Mouse (Mus musculus) thymus, adult 2 months (tissue): ENCODE measurements around the gene Fcho2.

Experiments
- CTCF ChIP-seq: fragments of 200-500 bp; IDR thresholded peaks from 2 replicates; pipeline ENCODE4 v1.5.1; 2012; ENCODE audit warnings: mild to moderate bottlenecking, control low read depth, low read length, moderate library complexity, borderline replicate concordance; ENCODE audit not compliant: control insufficient read depth, poor library complexity, insufficient read depth; ENCODE audit errors: extremely low read depth
- POLR2A ChIP-seq: fragments of 200-500 bp; IDR thresholded peaks from 2 replicates; pipeline ENCODE4 v1.6.1; 2012; ENCODE audit warnings: mild to moderate bottlenecking, low read length, control low read depth, moderate library complexity; ENCODE audit not compliant: control insufficient read depth, poor library complexity, insufficient read depth; ENCODE audit errors: extremely low read depth

DNA sequence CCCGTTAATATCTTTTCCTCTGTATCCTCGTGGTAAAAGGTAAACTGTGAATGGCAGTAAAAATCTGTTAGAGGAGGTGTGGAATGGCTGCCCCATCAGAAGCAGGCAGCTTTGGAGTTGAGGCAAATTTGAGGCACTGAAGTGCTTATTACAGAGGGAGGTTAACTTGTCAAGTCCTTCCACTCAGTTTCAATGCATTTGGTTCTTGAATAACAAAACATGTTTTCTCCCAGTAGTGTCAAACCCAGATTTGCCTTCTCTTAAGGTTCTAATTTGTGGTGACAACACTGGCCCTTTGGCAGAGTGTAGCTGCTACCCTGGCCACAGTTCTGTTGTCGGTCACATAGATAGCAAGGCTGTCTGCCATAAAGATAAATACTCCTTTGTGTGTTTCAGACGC is 2.5 kb upstream of the Fcho2 start:
- TF ChIP-seq CTCF, result no peak
- no peak for TF ChIP-seq POLR2A
